Mouse (Mus musculus) stomach, postnatal 0 days (tissue): ENCODE measurements at regions not wholly inside any gene's neighbourhood (a gene's known extent, or its start where the extent isn't known, plus 50 kb on each side); places are given as distances from the start of the nearest gene placed in this dataset.
A peak's percentile ranks its signal among the peaks of the same experiment; 100 is the strongest.

Experiments
- CTCF ChIP-seq: IDR thresholded peaks from 2 replicates; pipeline ENCODE4 v1.5.1; 2016; ENCODE audit warnings: antibody characterized with exemption, low read depth, mild to moderate bottlenecking, moderate library complexity
- EP300 ChIP-seq: optimal IDR thresholded peaks from 2 replicates; pipeline ENCODE3; 2016; ENCODE audit warnings: antibody characterized with exemption

GRCm38 (mm10) chr12:17881371-17882116 is 190.9 kb downstream of the Hpcal1 start:
- peak; percentile 70 for TF ChIP-seq CTCF
- no peak for TF ChIP-seq EP300
